Mouse (Mus musculus) right cerebral cortex, postnatal 25 days (tissue): ENCODE results near the gene Asb17.

Source experiments
- DNase-seq: peaks from one replicate; pipeline ENCODE4 v3.0.0; 2022

Asb17 gene

DNA sequence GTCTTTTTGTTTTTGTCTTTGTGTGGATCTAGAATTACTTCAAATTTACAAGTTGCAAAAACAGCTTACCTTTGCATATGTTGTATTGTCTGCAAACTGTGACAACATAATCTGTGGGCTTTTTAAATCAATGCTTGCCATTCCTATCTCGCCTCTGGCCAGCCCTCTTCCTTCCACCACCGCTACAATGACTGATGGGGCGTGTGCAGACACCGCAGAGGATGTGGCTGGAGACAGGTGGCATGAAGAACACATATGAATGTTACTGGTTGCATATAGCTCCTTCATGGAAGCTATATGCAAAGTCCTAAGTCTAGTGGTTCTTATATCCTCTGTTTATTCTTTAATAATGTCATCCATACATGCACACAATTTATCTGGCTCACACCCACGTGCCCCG is 53.2 kb downstream of the Asb17 start:
- DNase-seq = no peak

DNA sequence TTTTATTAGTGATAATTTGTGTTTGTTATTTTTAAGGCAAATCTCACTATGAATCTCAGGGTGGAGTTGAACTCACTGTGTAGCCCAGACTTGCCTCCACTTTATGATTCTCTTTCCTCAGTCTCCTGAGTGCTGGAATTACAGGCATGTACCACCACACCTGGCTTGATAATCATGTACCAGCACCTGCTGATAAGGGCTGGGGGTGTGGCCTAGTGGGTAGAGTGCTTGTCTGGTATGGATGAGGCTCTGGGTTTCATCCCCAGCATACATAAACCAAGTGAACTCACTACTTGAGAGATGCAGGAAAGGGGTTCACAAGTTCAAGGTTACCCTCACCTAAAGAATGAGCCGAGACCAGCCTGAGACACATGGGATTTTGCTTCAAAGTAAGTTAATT is 57.9 kb downstream of the Asb17 start:
- no peak for DNase-seq

DNA sequence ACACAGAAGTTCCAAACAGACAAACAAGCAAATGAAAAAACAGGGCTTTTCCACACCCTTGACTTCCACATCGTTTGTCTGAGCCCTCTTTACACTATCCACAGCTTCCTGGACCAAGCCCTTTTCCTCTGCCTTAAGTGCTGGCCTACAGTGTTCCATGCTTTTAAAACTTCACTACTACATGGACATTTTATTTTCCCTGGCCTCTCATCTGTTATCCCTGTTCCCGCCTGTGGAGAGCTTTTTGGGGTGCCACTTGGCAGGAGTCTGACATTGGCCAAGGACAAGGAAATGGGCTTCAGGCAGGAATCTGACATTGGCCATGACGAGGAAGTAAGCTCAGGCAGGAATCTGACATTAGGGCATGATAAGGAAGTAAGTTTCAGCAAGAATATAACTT is 58.6 kb downstream of the Asb17 start:
- no peak for DNase-seq

DNA sequence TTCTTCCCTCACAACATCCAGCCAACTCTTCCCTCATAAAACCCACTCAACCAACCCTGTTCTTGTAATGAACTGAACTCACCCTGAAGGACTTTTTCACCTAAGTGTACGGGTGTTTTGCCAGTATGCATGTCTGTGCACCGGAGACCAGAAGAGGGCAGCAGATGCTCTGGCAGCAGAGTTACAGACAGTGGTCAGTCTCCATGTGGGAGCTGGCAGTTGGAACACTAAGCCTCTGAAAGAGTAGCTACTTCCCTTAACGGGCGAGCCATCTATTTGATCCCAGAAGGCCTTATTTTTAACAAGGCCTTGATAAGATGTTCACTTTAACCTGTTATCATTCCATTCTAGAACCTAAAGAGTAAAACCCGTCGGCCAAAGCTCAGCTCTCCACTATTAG is 60.6 kb downstream of the Asb17 start:
- no peak for DNase-seq
